Mouse (Mus musculus): ENCODE measurements around the gene Cyth3.

Cyth3 gene

DNA sequence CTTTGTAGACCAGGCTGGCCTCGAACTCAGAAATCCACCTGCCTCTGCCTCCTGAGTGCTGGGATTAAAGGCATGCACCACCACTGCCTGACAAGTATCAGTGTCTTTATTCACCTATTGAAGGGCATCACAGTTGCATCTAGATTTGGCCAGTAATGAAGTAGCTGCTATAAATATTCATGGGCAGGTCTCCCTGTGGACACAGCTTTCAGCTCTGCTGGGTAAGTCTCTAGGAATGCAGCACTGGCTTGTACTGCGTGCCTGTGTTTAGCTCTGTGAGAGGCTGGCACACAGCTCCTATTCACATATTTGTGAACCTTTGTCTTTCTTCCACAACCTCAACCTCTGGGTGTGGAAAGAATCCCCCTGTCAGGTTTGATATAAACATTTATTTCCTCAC, 46.6 kb downstream of the Cyth3 start:
- no peak for DNase-seq (ENCODE audit: low spot score)

DNA sequence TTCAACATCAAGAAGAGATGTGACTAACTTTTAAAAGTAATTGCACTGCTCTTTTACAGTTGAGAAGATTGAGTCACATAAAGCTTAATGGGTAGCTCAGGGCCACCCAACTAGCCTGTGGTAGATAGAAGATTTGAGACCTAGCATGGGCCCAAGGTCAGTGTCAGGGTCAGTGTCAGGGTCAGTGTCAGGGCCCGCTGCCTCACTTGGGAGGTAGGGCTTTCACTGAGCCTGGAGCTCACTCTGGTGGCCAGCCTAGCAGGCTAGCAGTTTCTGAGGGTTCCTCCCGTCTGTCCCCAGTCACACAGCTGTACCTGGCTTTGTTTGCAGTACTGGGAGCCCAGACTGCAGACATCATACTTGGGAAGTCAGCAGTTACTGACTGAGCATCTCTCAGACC, 47.1 kb downstream of the Cyth3 start:
- DNase-seq (ENCODE audit: low spot score), result no peak

GRCm38 (mm10) chr5:143669839-143670238, 47.6 kb downstream of the Cyth3 start:
- no peak for DNase-seq (ENCODE audit: low spot score)

GRCm38 (mm10) chr5:143670740-143671415, 48.6 kb downstream of the Cyth3 start:
- DNase-seq (ENCODE audit: low spot score), result no peak

- no peak for DNase-seq (ENCODE audit: low spot score)
These were observed 52.3 kb downstream of the Cyth3 start for GRCm38 (mm10) chr5:143674576-143674975.

- no peak for DNase-seq (ENCODE audit: low spot score)
These were observed 54.2 kb downstream of the Cyth3 start for GRCm38 (mm10) chr5:143676218-143676985.

DNA sequence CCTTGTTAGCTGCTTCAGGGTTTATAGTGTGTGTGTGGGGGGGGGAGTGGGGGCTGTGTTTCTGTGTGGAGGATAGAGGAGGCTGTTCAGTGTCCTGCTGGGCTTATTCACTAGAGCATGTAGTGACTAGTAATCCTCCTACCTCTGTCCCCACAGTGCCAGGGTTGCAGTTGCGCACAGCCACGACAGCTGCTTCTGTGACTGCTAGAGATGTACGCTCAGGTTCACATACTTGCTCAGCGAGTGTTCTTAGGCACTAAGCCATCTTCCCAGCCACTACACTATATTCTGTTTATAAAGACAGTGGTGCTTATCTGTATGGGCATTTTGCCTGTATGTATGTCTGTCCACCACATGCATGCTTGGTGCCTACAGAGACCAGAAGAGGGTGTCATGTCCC, 55.1 kb downstream of the Cyth3 start:
- no peak for DNase-seq (ENCODE audit: low spot score)

DNA sequence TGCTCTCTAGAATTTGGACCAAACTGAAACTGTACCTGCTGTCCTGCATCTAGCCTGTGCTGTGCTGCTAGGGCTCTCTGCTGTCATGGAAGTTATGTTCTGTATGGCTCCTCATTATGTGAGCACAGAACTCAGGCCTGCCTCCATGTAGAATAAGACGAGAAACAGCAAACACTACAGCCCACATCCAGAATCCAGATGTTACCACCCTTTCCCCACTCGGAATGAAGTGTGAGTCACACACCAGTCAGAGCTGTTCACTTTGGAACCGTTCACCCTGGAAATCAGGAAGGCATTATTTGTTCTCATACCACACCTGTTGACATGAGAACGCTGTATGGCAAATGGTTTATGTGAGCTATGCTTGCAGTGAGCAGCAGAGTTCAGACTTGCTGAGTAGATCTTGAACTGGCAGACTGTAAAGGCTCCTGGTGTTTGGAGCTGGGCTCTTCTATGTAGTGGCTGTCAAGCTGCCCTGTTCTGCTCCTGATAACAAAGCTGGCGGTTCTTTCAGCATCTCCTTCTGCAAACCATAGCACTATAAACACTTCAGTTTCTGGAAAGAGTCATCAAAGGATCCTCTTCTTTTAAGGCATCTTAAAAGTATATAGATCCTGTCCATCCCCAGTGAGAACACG, 56.5 kb downstream of the Cyth3 start:
- no peak for DNase-seq (ENCODE audit: low spot score)

DNA sequence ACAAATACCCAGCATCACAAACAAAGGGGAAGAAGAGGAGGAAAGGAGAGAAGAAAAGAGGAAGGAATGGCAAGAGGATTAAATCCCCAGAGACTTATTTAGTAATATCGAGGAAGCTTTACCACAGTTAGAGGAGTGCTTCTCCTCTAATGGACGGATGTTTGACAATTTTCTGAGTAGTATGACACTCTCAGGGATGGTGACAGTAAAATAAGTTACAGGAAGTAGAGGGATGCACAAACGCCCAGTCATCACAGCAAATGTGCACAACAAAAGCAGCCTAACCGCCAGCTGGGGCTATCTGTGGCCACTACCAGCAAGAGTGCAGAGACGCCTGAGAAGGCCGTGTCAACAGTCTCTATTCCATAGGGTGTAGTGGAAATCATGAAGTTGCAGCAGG, 57.4 kb downstream of the Cyth3 start:
- DNase-seq (ENCODE audit: low spot score), result no peak

- DNase-seq (ENCODE audit: low spot score), result no peak
These were observed 61.4 kb downstream of the Cyth3 start for GRCm38 (mm10) chr5:143683696-143684095.

DNA sequence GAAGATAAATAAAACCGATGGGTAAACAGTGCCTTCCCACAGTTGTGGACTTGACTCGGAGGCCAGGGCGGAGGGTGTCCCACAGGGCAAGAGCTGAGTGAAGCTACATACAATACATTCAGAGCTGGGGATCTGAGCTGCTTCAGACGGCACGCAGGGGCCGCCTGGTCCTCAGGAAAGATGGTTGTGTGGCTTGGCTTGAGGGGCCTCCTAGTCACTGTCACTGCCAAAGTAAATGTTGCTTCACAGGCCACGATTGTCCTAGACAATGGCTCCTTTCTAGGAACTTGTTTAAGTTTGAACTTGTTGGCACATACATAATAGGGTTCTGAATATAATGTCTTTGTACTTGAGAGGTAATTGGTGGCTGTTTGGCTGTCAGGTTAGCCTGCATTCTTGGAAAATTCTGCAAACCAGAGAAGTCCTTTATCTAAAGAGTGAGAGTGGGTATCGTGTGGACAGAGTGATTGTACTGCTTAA, 62.7 kb downstream of the Cyth3 start:
- no peak for DNase-seq (ENCODE audit: low spot score)

DNA sequence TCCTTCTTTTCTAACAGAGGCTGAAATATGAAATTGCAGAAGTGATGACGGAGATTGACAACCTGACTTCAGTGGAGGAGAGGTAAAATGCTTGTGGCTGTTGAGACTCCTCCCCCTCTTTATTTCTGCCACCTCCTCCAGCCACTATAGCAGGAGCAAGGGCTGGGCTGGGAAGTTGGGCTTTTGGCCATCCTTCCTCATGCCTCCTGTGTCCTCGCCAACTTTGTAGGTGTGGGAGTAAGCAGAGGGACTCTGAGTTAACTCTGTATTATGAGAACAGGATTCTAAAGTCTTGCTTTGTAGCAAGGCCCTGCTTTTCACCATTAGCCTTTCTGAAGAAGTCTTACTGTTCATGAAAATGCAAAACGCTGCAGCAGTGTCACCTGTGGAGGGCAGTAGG, 64.2 kb downstream of the Cyth3 start:
- no peak for DNase-seq (ENCODE audit: low spot score)

DNA sequence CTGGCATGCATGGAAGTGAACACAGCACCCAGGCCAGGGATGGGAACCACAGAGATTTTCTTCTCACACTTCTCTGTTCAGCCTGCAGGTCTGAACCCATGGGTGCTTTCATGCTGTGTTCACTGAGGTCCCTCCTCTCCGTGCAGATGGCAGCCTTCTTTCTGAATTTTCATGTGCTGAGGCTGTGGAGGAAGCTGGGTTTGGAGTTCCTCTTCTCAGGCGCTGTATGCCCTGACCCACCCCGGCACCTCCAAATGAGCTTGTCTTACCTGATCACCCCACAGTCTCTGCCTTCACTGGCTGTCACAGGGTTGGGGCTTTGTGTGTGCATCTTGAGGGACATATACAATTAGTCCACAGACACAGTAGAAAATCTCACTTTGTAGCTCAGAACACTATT, 65.3 kb downstream of the Cyth3 start:
- no peak for DNase-seq (ENCODE audit: low spot score)

- no peak for DNase-seq (ENCODE audit: low spot score)
These were observed 68.1 kb downstream of the Cyth3 start for GRCm38 (mm10) chr5:143690392-143690791.

GRCm38 (mm10) chr5:143690926-143691325, 68.7 kb downstream of the Cyth3 start:
- no peak for DNase-seq (ENCODE audit: low spot score)

- no peak for DNase-seq (ENCODE audit: low spot score)
These were observed 74.1 kb downstream of the Cyth3 start for GRCm38 (mm10) chr5:143696323-143696722.

- DNase-seq (ENCODE audit: low spot score), result no peak
These were observed 76.2 kb downstream of the Cyth3 start for GRCm38 (mm10) chr5:143698454-143698853.

- no peak for DNase-seq (ENCODE audit: low spot score)
These were observed 78.0 kb downstream of the Cyth3 start for GRCm38 (mm10) chr5:143700247-143700646.

- DNase-seq (ENCODE audit: low spot score), result no peak
These were observed 78.8 kb downstream of the Cyth3 start for GRCm38 (mm10) chr5:143701074-143701473.

GRCm38 (mm10) chr5:143704875-143705658, 82.8 kb downstream of the Cyth3 start:
- no peak for DNase-seq (ENCODE audit: low spot score)

- DNase-seq (ENCODE audit: low spot score), result no peak
These were observed 83.4 kb downstream of the Cyth3 start for GRCm38 (mm10) chr5:143705659-143705982.

- DNase-seq (ENCODE audit: low spot score), result no peak
These were observed 84.0 kb downstream of the Cyth3 start for GRCm38 (mm10) chr5:143706030-143706821.
